Mouse (Mus musculus): Measurements from ENCODE around the gene Phldb2. TPM values are rescaled to one million over a fixed set of nuclear protein-coding genes. Genes with fewer than 3 reads are reported as not detected.
A peak's percentile ranks its signal among the peaks of the same experiment; 100 is the strongest.

Phldb2 gene
- polyA plus RNA-seq, 1 experiment from 2014 or later = 37.2 TPM

GRCm38 (mm10) chr16:45757421-45758078 is 195.8 kb downstream of the Phldb2 start:
- Histone ChIP-seq H3K36me3 (peaks cover 57% of the 10 kb centered on the region), H3K27me3 (replicated peaks) (no peaks in the 10 kb centered on the region), H3K9me3 (no peaks in the 10 kb centered on the region), H3K27ac (replicated peaks) (peak overlapping the region; percentile 80), H3K4me3 (no peak overlapping the region), H3K9ac (no peak overlapping the region), H3K4me2 (no peak overlapping the region), H3K4me1 (peaks cover 4% of the 10 kb centered on the region; the same call in 1 of the 2 replicates)
- WGBS = 60% methylated on average over 12 of the region's 12 CpGs
- ATAC-seq (ENCODE audit: extremely low read depth, insufficient number of reproducible peaks, low FRiP score, low TSS enrichment) = no peak

- H3K9ac ChIP-seq = no peak overlapping the region
- H3K27ac ChIP-seq (replicated peaks) = no peak overlapping the region
- H3K27me3 ChIP-seq (replicated peaks) = no peaks in the 10 kb centered on the region
- H3K36me3 ChIP-seq = peaks cover 58% of the 10 kb centered on the region
- no peaks in the 10 kb centered on the region for H3K9me3 ChIP-seq
- H3K4me2 ChIP-seq = no peak overlapping the region
- ATAC-seq (ENCODE audit: extremely low read depth, insufficient number of reproducible peaks, low FRiP score, low TSS enrichment) = no peak
- H3K4me1 ChIP-seq = peaks cover 1% of the 10 kb centered on the region; the same call in 1 of the 2 replicates
- WGBS = 37% methylated on average over 9 of the region's 9 CpGs
- H3K4me3 ChIP-seq = no peak overlapping the region
These were observed 196.5 kb downstream of the Phldb2 start for GRCm38 (mm10) chr16:45756855-45757254.

GRCm38 (mm10) chr16:45743591-45744144 is 209.7 kb downstream of the Phldb2 start:
- Histone ChIP-seq H3K4me2 (peak overlapping the region; percentile 76), H3K9ac (peak overlapping the region; percentile 95; the same call in 1 of the 2 replicates), H3K4me1 (peaks cover 18% of the 10 kb centered on the region), H3K27ac (replicated peaks) (peak overlapping the region; percentile 96), H3K4me3 (peak overlapping the region; percentile 83; the same call in 1 of the 2 replicates), H3K36me3 (peaks cover 37% of the 10 kb centered on the region), H3K27me3 (replicated peaks) (no peaks in the 10 kb centered on the region), H3K9me3 (no peaks in the 10 kb centered on the region)
- ATAC-seq (ENCODE audit: extremely low read depth, insufficient number of reproducible peaks, low FRiP score, low TSS enrichment) = no peak
- WGBS = 68% methylated on average over 4 of the region's 4 CpGs

- H3K4me2 ChIP-seq = peak within 1 kb of the TSS; percentile 76
- under 1% methylated on average over 51 of the region's 51 CpGs for WGBS
- peak within 1 kb of the TSS; percentile 95 for H3K9ac ChIP-seq
- H3K9me3 ChIP-seq = no peaks in the 10 kb centered on the region
- H3K27ac ChIP-seq (replicated peaks) = peak within 1 kb of the TSS; percentile 96
- peaks cover 18% of the 10 kb centered on the region for H3K4me1 ChIP-seq
- peak; percentile 99 for ATAC-seq (ENCODE audit: extremely low read depth, insufficient number of reproducible peaks, low FRiP score, low TSS enrichment)
- H3K27me3 ChIP-seq (replicated peaks) = no peaks in the 10 kb centered on the region
- peaks cover 29% of the 10 kb centered on the region for H3K36me3 ChIP-seq
- H3K4me3 ChIP-seq = peak within 1 kb of the TSS; percentile 83
These were observed 210.6 kb downstream of the Phldb2 start, which contains the start of gene Abhd10 for GRCm38 (mm10) chr16:45742615-45743476. Abhd10 (minus strand) TSS chr16:45742955.

GRCm38 (mm10) chr16:45737880-45738279 is 215.5 kb downstream of the Phldb2 start:
- H3K27me3 ChIP-seq (replicated peaks) = no peaks in the 10 kb centered on the region
- H3K4me1 ChIP-seq = peaks cover 9% of the 10 kb centered on the region
- no peak overlapping the region for H3K27ac ChIP-seq (replicated peaks)
- peaks cover 47% of the 10 kb centered on the region for H3K36me3 ChIP-seq
- no peaks in the 10 kb centered on the region for H3K9me3 ChIP-seq
- H3K4me3 ChIP-seq = no peak overlapping the region
- H3K9ac ChIP-seq = no peak overlapping the region
- WGBS = 79% methylated on average over 8 of the region's 8 CpGs
- H3K4me2 ChIP-seq = no peak overlapping the region
- ATAC-seq (ENCODE audit: extremely low read depth, insufficient number of reproducible peaks, low FRiP score, low TSS enrichment) = no peak

GRCm38 (mm10) chr16:45736724-45737123 is 216.7 kb downstream of the Phldb2 start:
- no peak overlapping the region for H3K4me3 ChIP-seq
- H3K27ac ChIP-seq (replicated peaks) = no peak overlapping the region
- no peak overlapping the region for H3K9ac ChIP-seq
- WGBS = 85% methylated on average over 3 of the region's 3 CpGs
- no peak for ATAC-seq (ENCODE audit: extremely low read depth, insufficient number of reproducible peaks, low FRiP score, low TSS enrichment)
- no peak overlapping the region for H3K4me2 ChIP-seq
- H3K27me3 ChIP-seq (replicated peaks) = no peaks in the 10 kb centered on the region
- H3K36me3 ChIP-seq = peaks cover 59% of the 10 kb centered on the region
- no peaks in the 10 kb centered on the region for H3K9me3 ChIP-seq
- H3K4me1 ChIP-seq = peaks cover 9% of the 10 kb centered on the region

GRCm38 (mm10) chr16:45729163-45729562 is 224.2 kb downstream of the Phldb2 start:
- peaks cover 56% of the 10 kb centered on the region for H3K36me3 ChIP-seq
- H3K27ac ChIP-seq (replicated peaks) = no peak overlapping the region

GRCm38 (mm10) chr16:45724742-45725102 is 228.7 kb downstream of the Phldb2 start:
- H3K4me3 ChIP-seq = peak overlapping the region; percentile 60
- no peak overlapping the region for H3K27ac ChIP-seq (replicated peaks)
- peaks cover 18% of the 10 kb centered on the region for H3K36me3 ChIP-seq
- peak overlapping the region; percentile 76 for H3K9ac ChIP-seq
- H3K4me1 ChIP-seq = peaks cover 14% of the 10 kb centered on the region
- 1% methylated on average over 10 of the region's 10 CpGs for WGBS
- peak overlapping the region; percentile 91 for H3K4me2 ChIP-seq
- ATAC-seq (ENCODE audit: extremely low read depth, insufficient number of reproducible peaks, low FRiP score, low TSS enrichment) = no peak
- H3K9me3 ChIP-seq = no peaks in the 10 kb centered on the region
- no peaks in the 10 kb centered on the region for H3K27me3 ChIP-seq (replicated peaks)

More at GRCm38 (mm10) chr16:45729163-45729562, 224.2 kb downstream of the Phldb2 start:
- H3K4me3 ChIP-seq = no peak overlapping the region
- no peaks in the 10 kb centered on the region for H3K9me3 ChIP-seq
- H3K4me1 ChIP-seq = peaks cover 7% of the 10 kb centered on the region
- H3K27me3 ChIP-seq (replicated peaks) = no peaks in the 10 kb centered on the region
- WGBS = 86% methylated on average over 5 of the region's 5 CpGs
- ATAC-seq (ENCODE audit: extremely low read depth, insufficient number of reproducible peaks, low FRiP score, low TSS enrichment) = no peak
- no peak overlapping the region for H3K4me2 ChIP-seq
- no peak overlapping the region for H3K9ac ChIP-seq

GRCm38 (mm10) chr16:45724061-45724741 is 229.2 kb downstream of the Phldb2 start, which contains the start of gene Tagln3:
Tagln3 (minus strand) TSS chr16:45724608.
- no peak for ATAC-seq (ENCODE audit: extremely low read depth, insufficient number of reproducible peaks, low FRiP score, low TSS enrichment)
- peak within 1 kb of the TSS; percentile 60 for H3K4me3 ChIP-seq
- no peaks in the 10 kb centered on the region for H3K27me3 ChIP-seq (replicated peaks)
- peaks cover 14% of the 10 kb centered on the region for H3K4me1 ChIP-seq
- no peaks in the 10 kb centered on the region for H3K9me3 ChIP-seq
- peak within 1 kb of the TSS; percentile 91 for H3K4me2 ChIP-seq
- H3K9ac ChIP-seq = peak within 1 kb of the TSS; percentile 76
- peaks cover 13% of the 10 kb centered on the region for H3K36me3 ChIP-seq
- 1% methylated on average over 30 of the region's 30 CpGs for WGBS
- no peak within 1 kb of the TSS for H3K27ac ChIP-seq (replicated peaks)

- Histone ChIP-seq H3K27me3 (replicated peaks) (no peaks in the 10 kb centered on the region), H3K36me3 (peaks cover 7% of the 10 kb centered on the region), H3K9me3 (no peaks in the 10 kb centered on the region), H3K4me2 (peak overlapping the region; percentile 91), H3K27ac (replicated peaks) (no peak overlapping the region), H3K9ac (peak overlapping the region; percentile 76; the same call in 1 of the 2 replicates), H3K4me3 (peak overlapping the region; percentile 60), H3K4me1 (peaks cover 14% of the 10 kb centered on the region)
- 58% methylated on average over 6 of the region's 6 CpGs for WGBS
- ATAC-seq (ENCODE audit: extremely low read depth, insufficient number of reproducible peaks, low FRiP score, low TSS enrichment) = no peak
These were observed 230.1 kb downstream of the Phldb2 start for GRCm38 (mm10) chr16:45723172-45723901.

Measured in heart, embryonic 13.5 days (tissue).